Mouse (Mus musculus) embryonic facial prominence, embryonic 13.5 days (tissue): Measurements from ENCODE around the gene Renbp. TPM values are rescaled to one million over a fixed set of nuclear protein-coding genes. Genes with fewer than 3 reads are reported as not detected.
A peak's percentile ranks its signal among the peaks of the same experiment; 100 is the strongest.

ENCODE experiments used
- ATAC-seq: fragments of 200-750 bp; cut with Nextera tagmentation; 2 replicates; pipeline ENCODE4 v1.8.0; 2017; ENCODE audit warnings: low read depth; ENCODE audit not compliant: insufficient number of reproducible peaks, insufficient read depth, low FRiP score, low TSS enrichment
- H3K27ac ChIP-seq: fragments of 300-500 bp; sonication (generic); 2 replicates; pipeline ENCODE4 v1.5.1; 2015; ENCODE audit warnings: moderate library complexity, mild to moderate bottlenecking, inconsistent platforms
- H3K27me3 ChIP-seq: fragments of 300-500 bp; sonication (generic); 2 replicates; pipeline ENCODE4 v1.6.1; 2015; ENCODE audit warnings: mild to moderate bottlenecking, inconsistent platforms
- H3K36me3 ChIP-seq: fragments of 300-500 bp; sonication (generic); 2 replicates; pipeline ENCODE4 v1.6.1; 2015; ENCODE audit warnings: mild to moderate bottlenecking, inconsistent platforms
- H3K4me1 ChIP-seq: fragments of 300-500 bp; sonication (generic); 2 replicates; pipeline ENCODE4 v1.6.1; 2015; ENCODE audit warnings: inconsistent platforms
- H3K4me2 ChIP-seq: fragments of 300-500 bp; sonication (generic); 2 replicates; pipeline ENCODE4 v1.6.1; 2015; ENCODE audit warnings: moderate library complexity, mild to moderate bottlenecking, inconsistent platforms
- H3K4me3 ChIP-seq: fragments of 300-500 bp; sonication (generic); 2 replicates; pipeline ENCODE4 v1.5.1; 2015; ENCODE audit warnings: mild to moderate bottlenecking, inconsistent platforms
- H3K9ac ChIP-seq: fragments of 300-500 bp; sonication (generic); 2 replicates; pipeline ENCODE4 v1.6.1; 2015; ENCODE audit warnings: mild to moderate bottlenecking, inconsistent platforms
- H3K9me3 ChIP-seq: fragments of 300-500 bp; sonication (generic); 2 replicates; pipeline ENCODE4 v1.6.1; 2016; ENCODE audit warnings: inconsistent platforms
- WGBS: fragments of 180-500 bp; shearing (Covaris S2); methylation state at CpG from one replicate; pipeline ENCODE4 v1.1.7; 2015; ENCODE audit warnings: mixed read lengths; 5-methylcytosine and 5-hydroxymethylcytosine counted together
- polyA plus RNA-seq: library from polyadenylated mRNA; unstranded; fragments of >200 nt; fragmentation: Nextera tagmentation; extraction: Ambion mirVana; gene quantifications from 2 replicates; pipeline ENCODE4 v1.2.1, GENCODE M21; 2015

Gene Renbp
- polyA plus RNA-seq, result 25.7 and 27.6 TPM in 2 replicates

DNA sequence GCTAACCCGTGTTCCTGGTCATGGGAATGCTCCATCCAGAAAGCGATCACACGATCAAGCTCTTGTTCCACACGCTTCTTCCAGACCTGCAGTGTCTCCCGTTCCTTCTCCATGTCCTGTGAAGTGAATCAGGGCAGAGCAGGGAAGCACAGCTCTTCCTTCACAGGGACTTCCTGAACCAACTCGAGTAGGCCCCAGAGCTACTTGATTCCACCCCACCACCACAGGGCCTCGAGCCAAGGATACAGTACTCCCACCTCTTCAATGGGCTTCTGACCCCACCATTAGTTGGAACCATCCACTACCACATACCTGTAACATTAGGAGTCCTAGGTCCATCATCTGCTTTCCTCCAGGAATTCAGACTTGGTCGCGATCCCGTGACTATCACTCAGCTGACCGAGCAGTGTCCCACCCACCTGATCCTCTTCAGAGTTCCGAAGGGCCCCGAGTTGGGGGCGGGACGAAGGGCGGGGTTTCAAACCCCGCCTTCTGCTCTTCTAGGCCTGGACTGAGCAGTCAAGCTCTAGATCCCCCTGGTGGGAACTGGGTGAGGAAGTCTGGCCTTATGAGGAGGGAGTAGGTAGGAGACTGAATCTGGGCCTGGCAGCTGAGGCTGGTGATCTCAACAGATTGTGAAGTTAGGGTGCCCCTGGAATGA is at the start of gene Renbp:
Gene Renbp (minus strand): TSS at position 449 of the 661 bp plus-strand sequence.
- no peaks in the 10 kb centered on the region for H3K36me3 ChIP-seq
- no peak within 1 kb of the TSS for H3K27ac ChIP-seq
- H3K9me3 ChIP-seq, result no peaks in the 10 kb centered on the region
- H3K4me2 ChIP-seq, result peak within 1 kb of the TSS; percentile 48
- H3K9ac ChIP-seq, result no peak within 1 kb of the TSS
- WGBS, result 38% methylated on average over 17 of the region's 17 CpGs
- peak; percentile 62; the same call in 1 of the 2 replicates for ATAC-seq
- no peaks in the 10 kb centered on the region; the same call in 1 of the 2 replicates for H3K27me3 ChIP-seq
- H3K4me3 ChIP-seq, result peak within 1 kb of the TSS; percentile 31
- no peaks in the 10 kb centered on the region for H3K4me1 ChIP-seq

DNA sequence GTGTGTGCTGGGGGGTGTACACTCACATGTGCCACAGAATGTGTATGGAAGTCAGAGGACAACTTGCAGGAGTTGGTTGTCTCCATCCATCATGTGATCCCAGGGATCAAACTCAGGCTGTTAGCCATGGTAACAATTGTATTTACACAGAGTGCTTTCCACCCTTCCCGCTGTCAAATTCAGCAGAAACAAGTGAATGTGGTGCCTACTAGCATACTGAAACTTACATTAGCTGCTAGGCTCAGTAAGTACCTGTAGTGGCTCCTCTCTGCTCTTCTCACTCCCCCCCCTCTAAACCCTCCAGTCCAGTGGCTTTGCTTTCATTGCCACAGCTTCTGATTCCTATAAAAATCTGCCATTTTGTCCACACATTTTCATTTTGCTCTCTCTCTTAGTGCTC is 47.1 kb upstream of the Renbp start:
- Histone ChIP-seq H3K4me2 (no peak overlapping the region), H3K9me3 (no peaks in the 10 kb centered on the region), H3K36me3 (no peaks in the 10 kb centered on the region), H3K4me3 (no peak overlapping the region), H3K27me3 (no peaks in the 10 kb centered on the region), H3K4me1 (no peaks in the 10 kb centered on the region), H3K9ac (no peak overlapping the region), H3K27ac (no peak overlapping the region)
- WGBS, result 72% methylated on average over 1 of the region's 1 CpGs
- ATAC-seq, result no peak

- no peaks in the 10 kb centered on the region for H3K27me3 ChIP-seq
- no peak for ATAC-seq
- H3K9me3 ChIP-seq, result no peaks in the 10 kb centered on the region
- H3K9ac ChIP-seq, result no peak overlapping the region
- no peak overlapping the region for H3K4me2 ChIP-seq
- WGBS, result 87% methylated on average over 2 of the region's 2 CpGs
- H3K36me3 ChIP-seq, result no peaks in the 10 kb centered on the region
- H3K4me1 ChIP-seq, result no peaks in the 10 kb centered on the region
- H3K4me3 ChIP-seq, result no peak overlapping the region
- H3K27ac ChIP-seq, result no peak overlapping the region
Observed at GRCm38 (mm10) chrX:73976283-73976682, 45.6 kb upstream of the Renbp start.

DNA sequence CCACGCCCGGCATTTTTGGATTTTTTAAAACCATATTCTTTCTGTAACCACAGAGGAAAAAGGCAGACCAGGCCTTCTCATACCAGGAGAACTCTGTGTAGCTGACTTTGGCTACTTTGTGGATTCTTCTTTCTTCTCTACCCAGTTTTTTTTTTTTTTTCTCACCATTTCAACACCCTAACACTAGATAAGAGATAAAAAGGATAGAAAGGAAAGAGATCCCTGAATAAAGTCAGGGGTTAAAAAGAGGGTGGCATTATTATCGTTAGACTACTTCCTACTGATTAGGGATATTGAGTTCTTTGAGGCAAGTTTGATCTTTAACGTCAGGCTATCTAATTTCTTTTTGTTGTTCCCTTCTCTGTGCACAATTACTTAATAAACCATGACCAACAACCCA is 42.1 kb upstream of the Renbp start:
- WGBS, result 66% methylated on average over 4 of the region's 4 CpGs
- no peaks in the 10 kb centered on the region for H3K9me3 ChIP-seq
- H3K27me3 ChIP-seq, result no peaks in the 10 kb centered on the region

DNA sequence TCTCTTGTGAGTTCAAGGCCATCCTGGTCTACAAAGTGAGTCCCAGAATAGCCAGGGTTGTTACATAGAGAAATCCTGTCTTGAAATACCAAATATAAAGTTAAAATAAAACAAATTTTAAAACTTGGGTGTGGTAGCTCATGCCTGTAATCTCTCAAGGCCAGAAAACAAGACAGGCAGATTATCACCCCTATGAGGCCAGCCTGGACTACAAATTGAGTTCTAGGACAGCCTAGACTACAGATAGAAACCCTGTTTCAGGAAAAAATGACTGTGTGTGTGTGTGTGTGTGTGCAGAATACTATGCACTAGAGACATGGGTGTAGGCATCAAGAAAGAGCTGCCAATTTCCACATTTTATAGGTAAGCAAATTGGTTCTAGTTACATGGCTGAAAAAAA is 40.1 kb upstream of the Renbp start:
- Histone ChIP-seq H3K36me3 (no peaks in the 10 kb centered on the region), H3K9me3 (no peaks in the 10 kb centered on the region), H3K4me1 (no peaks in the 10 kb centered on the region), H3K4me2 (no peak overlapping the region), H3K4me3 (no peak overlapping the region), H3K9ac (no peak overlapping the region), H3K27ac (no peak overlapping the region), H3K27me3 (peaks cover 13% of the 10 kb centered on the region; the same call in 1 of the 2 replicates)
- ATAC-seq, result no peak

More for the DNA sequence above, 42.1 kb upstream of the Renbp start:
- H3K4me2 ChIP-seq, result no peak overlapping the region
- ATAC-seq, result no peak
- no peaks in the 10 kb centered on the region for H3K4me1 ChIP-seq
- no peak overlapping the region for H3K4me3 ChIP-seq
- no peak overlapping the region for H3K27ac ChIP-seq
- H3K36me3 ChIP-seq, result no peaks in the 10 kb centered on the region
- no peak overlapping the region for H3K9ac ChIP-seq

- 83% methylated on average over 2 of the region's 2 CpGs for WGBS
- Histone ChIP-seq H3K27ac (no peak overlapping the region), H3K9ac (no peak overlapping the region), H3K4me3 (no peak overlapping the region), H3K36me3 (no peaks in the 10 kb centered on the region), H3K4me2 (no peak overlapping the region), H3K27me3 (peaks cover 13% of the 10 kb centered on the region; the same call in 1 of the 2 replicates), H3K9me3 (no peaks in the 10 kb centered on the region), H3K4me1 (no peaks in the 10 kb centered on the region; the same call in 1 of the 2 replicates)
- ATAC-seq, result no peak
Observed at GRCm38 (mm10) chrX:73969729-73970128, 39.1 kb upstream of the Renbp start.

DNA sequence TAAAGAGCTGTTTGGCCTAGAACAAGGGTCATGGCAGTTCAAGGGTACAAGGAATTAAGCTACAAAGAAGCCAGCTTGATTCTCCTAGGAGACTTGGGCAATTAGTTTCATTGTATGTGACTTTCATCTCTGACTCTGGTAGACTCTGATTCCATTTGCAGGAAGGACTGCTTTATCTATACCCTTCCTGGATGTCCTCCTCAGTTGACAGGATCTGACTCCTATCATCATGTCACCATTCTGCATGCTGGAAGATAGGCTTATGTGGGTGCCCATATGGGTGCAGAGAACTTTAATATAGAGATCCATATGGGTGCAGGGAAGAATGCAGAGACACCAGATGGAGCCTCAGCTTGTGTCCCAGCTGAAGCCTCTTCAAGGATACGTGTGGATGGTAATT is 38.5 kb upstream of the Renbp start:
- H3K27me3 ChIP-seq, result peaks cover 13% of the 10 kb centered on the region; the same call in 1 of the 2 replicates
- peaks cover 5% of the 10 kb centered on the region for H3K4me1 ChIP-seq
- H3K4me2 ChIP-seq, result no peak overlapping the region
- no peak for ATAC-seq
- H3K9ac ChIP-seq, result no peak overlapping the region
- no peak overlapping the region for H3K4me3 ChIP-seq
- H3K27ac ChIP-seq, result no peak overlapping the region
- WGBS, result 71% methylated on average over 1 of the region's 1 CpGs
- H3K9me3 ChIP-seq, result no peaks in the 10 kb centered on the region
- no peaks in the 10 kb centered on the region for H3K36me3 ChIP-seq

- Histone ChIP-seq H3K4me2 (peak overlapping the region; percentile 55), H3K36me3 (no peaks in the 10 kb centered on the region), H3K9ac (peak overlapping the region; percentile 78), H3K9me3 (no peaks in the 10 kb centered on the region), H3K27ac (peak overlapping the region; percentile 99), H3K4me1 (peaks cover 21% of the 10 kb centered on the region), H3K4me3 (peak overlapping the region; percentile 69), H3K27me3 (peaks cover 13% of the 10 kb centered on the region; the same call in 1 of the 2 replicates)
- peak; percentile 84 for ATAC-seq
- WGBS, result 19% methylated on average over 60 of the region's 60 CpGs
Observed at GRCm38 (mm10) chrX:73967177-73968075, 36.8 kb upstream of the Renbp start.

GRCm38 (mm10) chrX:73966248-73967176 is 35.9 kb upstream of the Renbp start, which contains the start of gene Hcfc1:
Gene Hcfc1, minus strand, starts transcription at chrX:73966357.
- ATAC-seq, result peak; percentile 78
- peak within 1 kb of the TSS; percentile 99 for H3K27ac ChIP-seq

GRCm38 (mm10) chrX:73965307-73965706 is 34.7 kb upstream of the Renbp start:
- peaks cover 13% of the 10 kb centered on the region; the same call in 1 of the 2 replicates for H3K27me3 ChIP-seq
- peaks cover 21% of the 10 kb centered on the region for H3K4me1 ChIP-seq
- H3K4me3 ChIP-seq, result peak overlapping the region; percentile 69
- peak overlapping the region; percentile 99 for H3K27ac ChIP-seq
- no peaks in the 10 kb centered on the region for H3K9me3 ChIP-seq
- WGBS, result 24% methylated on average over 20 of the region's 20 CpGs
- no peak for ATAC-seq
- H3K36me3 ChIP-seq, result no peaks in the 10 kb centered on the region
- peak overlapping the region; percentile 71 for H3K4me2 ChIP-seq
- H3K9ac ChIP-seq, result peak overlapping the region; percentile 78

More at GRCm38 (mm10) chrX:73966248-73967176, 35.9 kb upstream of the Renbp start, which contains the start of gene Hcfc1:
- Histone ChIP-seq H3K36me3 (no peaks in the 10 kb centered on the region), H3K4me1 (peaks cover 21% of the 10 kb centered on the region), H3K27me3 (peaks cover 13% of the 10 kb centered on the region; the same call in 1 of the 2 replicates), H3K9me3 (no peaks in the 10 kb centered on the region), H3K9ac (peak within 1 kb of the TSS; percentile 78), H3K4me2 (peak within 1 kb of the TSS; percentile 71), H3K4me3 (peak within 1 kb of the TSS; percentile 69)
- WGBS, result 23% methylated on average over 58 of the region's 58 CpGs

- Histone ChIP-seq H3K9ac (peak overlapping the region; percentile 78), H3K4me3 (peak overlapping the region; percentile 69), H3K4me1 (peaks cover 21% of the 10 kb centered on the region), H3K9me3 (no peaks in the 10 kb centered on the region), H3K4me2 (peak overlapping the region; percentile 71), H3K27me3 (peaks cover 13% of the 10 kb centered on the region; the same call in 1 of the 2 replicates), H3K27ac (no peak overlapping the region), H3K36me3 (peaks cover 2% of the 10 kb centered on the region)
- ATAC-seq, result no peak
- 44% methylated on average over 3 of the region's 3 CpGs for WGBS
Observed at GRCm38 (mm10) chrX:73964363-73964762, 33.7 kb upstream of the Renbp start.
